Mouse (Mus musculus): ENCODE measurements around the gene Gja4. TPM values are rescaled to one million over a fixed set of nuclear protein-coding genes. Genes with fewer than 3 reads are reported as not detected.

Gja4 gene
- total and polyA plus RNA-seq, 3 experiments, result not detected

Other genes with a start within 250 kb of the Gja4 start
- gene Zmym6, start 236.7 kb downstream of the Gja4 start, total RNA-seq (2012; rRNA removed), result not detected in 2 replicates
- gene Zmym6, start 236.7 kb downstream of the Gja4 start, polyA plus RNA-seq (2012; ENCODE audit: insufficient read depth in 1 of 2, insufficient read length in 2 of 2, low read depth in 1 of 2, low replicate concordance in 2 of 2, missing spikeins in 1 of 2), result not detected
- 0.89 and 1.7 TPM in 2 replicates for gene Tmem35b, start 190.3 kb downstream of the Gja4 start, total RNA-seq (2012; rRNA removed)
- gene Tmem35b, start 190.3 kb downstream of the Gja4 start, polyA plus RNA-seq (2012; ENCODE audit: insufficient read depth in 1 of 2, insufficient read length in 2 of 2, low read depth in 1 of 2, low replicate concordance in 2 of 2, missing spikeins in 1 of 2), result 1 to 10 TPM in 1 of 2 experiments, not detected in 1; 3.2 TPM
- gene Dlgap3, start 144.8 kb downstream of the Gja4 start, total RNA-seq (2012; rRNA removed), result not detected in 2 replicates
- gene Dlgap3, start 144.8 kb downstream of the Gja4 start, polyA plus RNA-seq (2012; ENCODE audit: insufficient read depth in 1 of 2, insufficient read length in 2 of 2, low read depth in 1 of 2, low replicate concordance in 2 of 2, missing spikeins in 1 of 2), result not detected
- 38.4 and 48.3 TPM in 2 replicates for gene Smim12, start 70.3 kb downstream of the Gja4 start, total RNA-seq (2012; rRNA removed)
- gene Smim12, start 70.3 kb downstream of the Gja4 start, polyA plus RNA-seq (2012; ENCODE audit: insufficient read depth in 1 of 2, insufficient read length in 2 of 2, low read depth in 1 of 2, low replicate concordance in 2 of 2, missing spikeins in 1 of 2), result 10 to 100 TPM in 1 of 2 experiments, not detected in 1; 60.1 TPM
- not detected in 2 replicates for gene Gjb3, start 16.8 kb upstream of the Gja4 start, total RNA-seq (2012; rRNA removed)
- gene Gjb3, start 16.8 kb upstream of the Gja4 start, polyA plus RNA-seq (2012; ENCODE audit: insufficient read depth in 1 of 2, insufficient read length in 2 of 2, low read depth in 1 of 2, low replicate concordance in 2 of 2, missing spikeins in 1 of 2), result not detected
- gene Gjb4, start 40.0 kb upstream of the Gja4 start, total RNA-seq (2012; rRNA removed), result not detected in 2 replicates
- gene Gjb4, start 40.0 kb upstream of the Gja4 start, polyA plus RNA-seq (2012; ENCODE audit: insufficient read depth in 1 of 2, insufficient read length in 2 of 2, low read depth in 1 of 2, low replicate concordance in 2 of 2, missing spikeins in 1 of 2), result not detected
- not detected in 2 replicates for gene Gjb5, start 44.1 kb upstream of the Gja4 start, total RNA-seq (2012; rRNA removed)
- gene Gjb5, start 44.1 kb upstream of the Gja4 start, polyA plus RNA-seq (2012; ENCODE audit: insufficient read depth in 1 of 2, insufficient read length in 2 of 2, low read depth in 1 of 2, low replicate concordance in 2 of 2, missing spikeins in 1 of 2), result not detected

Data from MEL (cell line).